Comparison of ENCODE assay signal across 7 mouse cellular contexts in the genomic region with DNA sequence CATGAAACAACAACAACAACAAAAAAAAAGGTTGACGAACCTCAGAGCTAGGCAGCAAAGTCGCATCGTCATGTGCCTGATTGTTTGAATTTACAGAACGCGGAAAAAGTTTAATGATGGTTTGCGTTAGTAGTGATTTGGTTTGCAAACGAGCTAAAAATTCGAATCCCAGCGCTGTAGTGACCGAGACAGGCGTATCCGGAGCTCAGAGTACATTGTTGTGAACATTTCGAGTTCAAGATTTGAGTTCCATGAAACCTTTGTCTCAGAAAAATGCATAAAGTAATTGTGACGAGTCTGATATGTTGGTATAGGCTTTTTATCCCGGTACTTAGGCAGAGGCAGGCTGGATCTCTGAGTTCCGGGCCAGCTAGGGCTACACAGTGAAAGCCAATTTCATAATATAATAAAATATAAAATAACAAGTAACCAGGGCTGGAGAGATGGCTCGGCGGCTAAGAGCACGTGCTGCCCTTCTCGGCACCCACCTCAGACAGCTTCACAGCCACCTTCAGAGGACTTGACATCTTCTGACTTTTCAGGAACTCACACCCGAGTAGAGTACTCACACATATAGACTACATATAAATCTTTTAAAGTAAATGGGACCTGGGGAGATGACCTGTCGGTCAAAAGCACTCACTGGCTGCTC. TPM values are rescaled to one million over a fixed set of nuclear protein-coding genes. Genes with fewer than 3 reads are reported as not detected.
DNase-seq lines count a peak whose midpoint lies in the region; ATAC-seq lines count a peak whose summit lies in the region.

No protein-coding gene starts in this region.

- no peaks in the 10 kb centered on the region for H3K9me3 ChIP-seq in lung, embryonic 16.5 days (ENCODE audit: control insufficient read depth, low read length)
- no peaks in the 10 kb centered on the region for H3K9me3 ChIP-seq in embryonic facial prominence, embryonic 15.5 days (replicated peaks)
- no peaks in the 10 kb centered on the region for H3K9me3 ChIP-seq in limb, embryonic 11.5 days (ENCODE audit: control insufficient read depth, low read length)

- H3K36me3 ChIP-seq in lung, embryonic 16.5 days (ENCODE audit: control insufficient read depth, insufficient read depth, low read length), result no peaks in the 10 kb centered on the region
- no peaks in the 10 kb centered on the region for H3K36me3 ChIP-seq in embryonic facial prominence, embryonic 15.5 days
- H3K36me3 ChIP-seq in limb, embryonic 11.5 days (ENCODE audit: control insufficient read depth, insufficient read depth, low read length), result no peaks in the 10 kb centered on the region
- H3K36me3 ChIP-seq in splenic B cell, adult 2 months (ENCODE audit: control insufficient read depth, insufficient read depth, low read length, poor library complexity, severe bottlenecking), result peaks cover 2% of the 10 kb centered on the region; the same call in 1 of the 2 replicates

- no peaks in the 10 kb centered on the region for H3K27me3 ChIP-seq in lung, embryonic 16.5 days (ENCODE audit: control insufficient read depth, insufficient read depth, low read depth, low read length)
- H3K27me3 ChIP-seq in embryonic facial prominence, embryonic 15.5 days, result no peaks in the 10 kb centered on the region
- no peaks in the 10 kb centered on the region for H3K27me3 ChIP-seq in limb, embryonic 11.5 days (ENCODE audit: control insufficient read depth, insufficient read depth, low read length)
- H3K27me3 ChIP-seq in splenic B cell, adult 2 months (ENCODE audit: control insufficient read depth, insufficient read depth, low read length, poor library complexity, severe bottlenecking), result no peaks in the 10 kb centered on the region

- peak overlapping the region; percentile 63 for H3K4me2 ChIP-seq in lung, embryonic 16.5 days (ENCODE audit: low read depth, low read length)
- H3K4me2 ChIP-seq in embryonic facial prominence, embryonic 15.5 days (replicated peaks), result peak overlapping the region; percentile 59
- H3K4me2 ChIP-seq in limb, embryonic 11.5 days (ENCODE audit: low read depth, severe bottlenecking), result peak overlapping the region; percentile 58

- intact Hi-C loops in left cerebral cortex, postnatal 25 days (cut with DNase I), result loop anchor here (1.0 to 2.0 kb wide), 3 partner anchors 22 to 137 kb away; a partner anchor contains a TSS

- H3K27ac ChIP-seq in lung, embryonic 16.5 days (ENCODE audit: low read length), result peak overlapping the region; percentile 97
- H3K27ac ChIP-seq in embryonic facial prominence, embryonic 15.5 days (replicated peaks), result peak overlapping the region; percentile 97
- H3K27ac ChIP-seq in limb, embryonic 11.5 days (replicated peaks; ENCODE audit: low read depth, low read length), result peak overlapping the region; percentile 92

- DNase-seq in lung, postnatal 10 days, result no peak
- DNase-seq in limb, embryonic 11.5 days (ENCODE audit: low spot score), result peak; percentile 36
- DNase-seq in splenic B cell, adult 2 months (ENCODE audit: low read depth, low spot score), result peak; percentile 43
- no peak for DNase-seq in retina, postnatal 1 day
- no peak for DNase-seq in left cerebral cortex, postnatal 25 days (ENCODE audit: low spot score in 2 of 2)

- peak overlapping the region; percentile 89 for H3K9ac ChIP-seq in lung, embryonic 16.5 days (ENCODE audit: low read length)
- peak overlapping the region; percentile 78 for H3K9ac ChIP-seq in embryonic facial prominence, embryonic 15.5 days
- peak overlapping the region; percentile 88 for H3K9ac ChIP-seq in limb, embryonic 11.5 days (ENCODE audit: low read length)

- H3K4me3 ChIP-seq in lung, embryonic 16.5 days (ENCODE audit: low read length), result peak overlapping the region; percentile 100
- peak overlapping the region; percentile 100 for H3K4me3 ChIP-seq in embryonic facial prominence, embryonic 15.5 days (replicated peaks)
- H3K4me3 ChIP-seq in limb, embryonic 11.5 days (ENCODE audit: low read depth, low read length), result peak overlapping the region; percentile 88

- H3K4me1 ChIP-seq in lung, embryonic 16.5 days (replicated peaks; ENCODE audit: control insufficient read depth, insufficient read depth, low read length), result peaks cover 24% of the 10 kb centered on the region
- peaks cover 31% of the 10 kb centered on the region for H3K4me1 ChIP-seq in embryonic facial prominence, embryonic 15.5 days
- H3K4me1 ChIP-seq in limb, embryonic 11.5 days (ENCODE audit: control insufficient read depth, insufficient read depth, low read length), result peaks cover 13% of the 10 kb centered on the region

- ATAC-seq in lung, embryonic 16.5 days (ENCODE audit: low read depth), result no peak
- ATAC-seq in embryonic facial prominence, embryonic 15.5 days (ENCODE audit: insufficient number of reproducible peaks, low FRiP score, low TSS enrichment, low read depth), result no peak
- ATAC-seq in limb, embryonic 11.5 days (ENCODE audit: insufficient number of reproducible peaks, low FRiP score, low TSS enrichment, low read depth), result no peak

- WGBS in lung, embryonic 16.5 days, result 14% methylated on average over 22 of the region's 22 CpGs
- 18% methylated on average over 22 of the region's 22 CpGs for WGBS in embryonic facial prominence, embryonic 15.5 days
- WGBS in limb, embryonic 11.5 days, result 23% methylated on average over 22 of the region's 22 CpGs

RNA-seq across cellular contexts. Expression of a gene that starts 1.0 kb away (rescaled TPM):
- polyA plus RNA-seq in lung, embryonic 16.5 days (2015; fragmentation: Nextera tagmentation; extraction: Ambion mirVana), result 23.9 and 25.8 TPM in 2 replicates
- polyA plus RNA-seq in embryonic facial prominence, embryonic 15.5 days (2015; fragmentation: Nextera tagmentation; extraction: Ambion mirVana), result 56.3 and 69.1 TPM in 2 replicates
- 84.6 and 98.3 TPM in 2 replicates for polyA plus RNA-seq in limb, embryonic 11.5 days (2014; fragmentation: Nextera tagmentation; extraction: Ambion mirVana)
- total RNA-seq in left cerebral cortex, postnatal 25 days (2021), result 100 to 1,000 TPM; 147 to 152 TPM

RNA-seq across cellular contexts. Expression of a gene that starts 19.6 kb away (rescaled TPM):
- 43.7 and 46.4 TPM in 2 replicates for polyA plus RNA-seq in lung, embryonic 16.5 days (2015; fragmentation: Nextera tagmentation; extraction: Ambion mirVana)
- 40.8 and 41.5 TPM in 2 replicates for polyA plus RNA-seq in embryonic facial prominence, embryonic 15.5 days (2015; fragmentation: Nextera tagmentation; extraction: Ambion mirVana)
- polyA plus RNA-seq in limb, embryonic 11.5 days (2014; fragmentation: Nextera tagmentation; extraction: Ambion mirVana), result 45.0 and 45.4 TPM in 2 replicates
- total RNA-seq in left cerebral cortex, postnatal 25 days (2021), result 10 to 100 TPM; 64.3 to 68.6 TPM

RNA-seq across cellular contexts. Expression of a gene that starts 59.0 kb away (rescaled TPM):
- 1,316 and 1,484 TPM in 2 replicates for polyA plus RNA-seq in lung, embryonic 16.5 days (2015; fragmentation: Nextera tagmentation; extraction: Ambion mirVana)
- polyA plus RNA-seq in embryonic facial prominence, embryonic 15.5 days (2015; fragmentation: Nextera tagmentation; extraction: Ambion mirVana), result 1,311 and 1,540 TPM in 2 replicates
- polyA plus RNA-seq in limb, embryonic 11.5 days (2014; fragmentation: Nextera tagmentation; extraction: Ambion mirVana), result 1,566 and 1,655 TPM in 2 replicates
- 100 to 1,000 TPM; 350 to 359 TPM for total RNA-seq in left cerebral cortex, postnatal 25 days (2021)

Comparison
In these comparisons a context has a peak if more than half of its experiments do, and no peak if none do; other contexts are left out.
1. DNase-seq: peak in limb, embryonic 11.5 days (single experiment) and splenic B cell, adult 2 months (single experiment); none in lung, postnatal 10 days (single experiment), retina, postnatal 1 day (single experiment) and left cerebral cortex, postnatal 25 days (0 of 2).
2. Peak in every context shown above with its lines, with median percentiles within 50 percentile points of each other: H3K27ac ChIP-seq, H3K4me2 ChIP-seq, H3K4me3 ChIP-seq and H3K9ac ChIP-seq.